Mouse (Mus musculus) adrenal gland, adult 8-10 months (tissue): ENCODE data around the gene Atp2b2. TPM values are rescaled to one million over a fixed set of nuclear protein-coding genes. Genes with fewer than 3 reads are reported as not detected.

Experiments
- DNase-seq: peaks from one replicate; pipeline ENCODE4 v3.0.0; 2022
- total RNA-seq, 4 experiments: library from RNA; stranded (reverse); gene quantifications; 2 replicates each; pipeline ENCODE4 v1.2.4; 2022

Gene Atp2b2
- total RNA-seq, 4 experiments from 2014 or later = 6.9 to 13.6 (median 10.4) TPM

GRCm38 (mm10) chr6:113941324-113941723 lies 101.1 kb downstream of the Atp2b2 start:
- no peak for DNase-seq

- no peak for DNase-seq
Measured at GRCm38 (mm10) chr6:113939442-113939841, 103.0 kb downstream of the Atp2b2 start.

- DNase-seq = no peak
Measured at GRCm38 (mm10) chr6:113936811-113937508, 105.5 kb downstream of the Atp2b2 start.

GRCm38 (mm10) chr6:113936111-113936510 lies 106.3 kb downstream of the Atp2b2 start:
- DNase-seq = no peak

GRCm38 (mm10) chr6:113934692-113935091 lies 107.7 kb downstream of the Atp2b2 start:
- DNase-seq = no peak

GRCm38 (mm10) chr6:113933261-113934151 lies 108.9 kb downstream of the Atp2b2 start:
- DNase-seq = no peak

- DNase-seq = no peak
Measured at GRCm38 (mm10) chr6:113929191-113929875, 113.1 kb downstream of the Atp2b2 start.

- no peak for DNase-seq
Measured at GRCm38 (mm10) chr6:113923249-113923648, 119.2 kb downstream of the Atp2b2 start.

- DNase-seq = no peak
Measured at GRCm38 (mm10) chr6:113920466-113920865, 121.9 kb downstream of the Atp2b2 start.

GRCm38 (mm10) chr6:113912753-113913152 lies 129.7 kb downstream of the Atp2b2 start:
- DNase-seq = no peak

GRCm38 (mm10) chr6:113911094-113911493 lies 131.3 kb downstream of the Atp2b2 start:
- no peak for DNase-seq

GRCm38 (mm10) chr6:113910411-113911055 lies 131.9 kb downstream of the Atp2b2 start:
- no peak for DNase-seq

GRCm38 (mm10) chr6:113909836-113910235 lies 132.6 kb downstream of the Atp2b2 start:
- no peak for DNase-seq

- no peak for DNase-seq
Measured at GRCm38 (mm10) chr6:113908066-113908465, 134.3 kb downstream of the Atp2b2 start.

- no peak for DNase-seq
Measured at GRCm38 (mm10) chr6:113904406-113904805, 138.0 kb downstream of the Atp2b2 start.

GRCm38 (mm10) chr6:113896023-113896422 lies 146.4 kb downstream of the Atp2b2 start:
- no peak for DNase-seq

- no peak for DNase-seq
Measured at GRCm38 (mm10) chr6:113894008-113894407, 148.4 kb downstream of the Atp2b2 start.

GRCm38 (mm10) chr6:113892091-113892674 lies 150.2 kb downstream of the Atp2b2 start:
- DNase-seq = no peak

- DNase-seq = no peak
Measured at GRCm38 (mm10) chr6:113891225-113891967, 151.0 kb downstream of the Atp2b2 start.

- no peak for DNase-seq
Measured at GRCm38 (mm10) chr6:113890858-113891213, 151.6 kb downstream of the Atp2b2 start.
